Mouse (Mus musculus): Measurements from ENCODE around the gene Map2k5. TPM values are rescaled to one million over a fixed set of nuclear protein-coding genes. Genes with fewer than 3 reads are reported as not detected.
A peak's percentile ranks its signal among the peaks of the same experiment; 100 is the strongest.

Gene Map2k5
- polyA plus RNA-seq, 1 experiment from 2014 or later = 26.4 TPM

DNA sequence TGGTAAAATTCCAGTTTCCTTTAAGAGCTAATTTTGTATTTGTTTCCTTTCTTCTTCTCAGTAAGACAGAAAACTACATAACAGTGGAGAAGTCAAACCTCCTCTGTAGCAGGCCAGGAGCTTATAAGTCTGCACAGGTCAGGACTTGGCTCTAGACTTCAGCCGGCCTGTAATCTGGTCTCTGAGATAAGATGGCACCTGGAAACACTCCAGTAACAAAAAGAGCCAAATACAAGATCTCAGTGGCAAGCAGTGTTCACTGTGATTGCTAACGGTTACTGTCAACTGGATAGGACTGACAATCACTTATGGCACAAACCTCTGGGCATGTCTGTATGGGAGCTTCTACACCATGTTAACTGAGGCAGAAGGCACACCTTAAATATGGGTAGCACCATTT, 4.4 kb downstream of the Map2k5 start:
- 11% methylated on average over 2 of the region's 2 CpGs for WGBS
- H3K27ac ChIP-seq (replicated peaks) = peak overlapping the region; percentile 21
- no peaks in the 10 kb centered on the region for H3K9me3 ChIP-seq
- no peak overlapping the region for H3K4me3 ChIP-seq
- H3K36me3 ChIP-seq = peaks cover 47% of the 10 kb centered on the region
- H3K9ac ChIP-seq = no peak overlapping the region
- H3K4me2 ChIP-seq = no peak overlapping the region
- peaks cover 74% of the 10 kb centered on the region for H3K4me1 ChIP-seq
- no peak for ATAC-seq (ENCODE audit: extremely low read depth, insufficient number of reproducible peaks, low FRiP score, low TSS enrichment)
- no peaks in the 10 kb centered on the region for H3K27me3 ChIP-seq (replicated peaks)

DNA sequence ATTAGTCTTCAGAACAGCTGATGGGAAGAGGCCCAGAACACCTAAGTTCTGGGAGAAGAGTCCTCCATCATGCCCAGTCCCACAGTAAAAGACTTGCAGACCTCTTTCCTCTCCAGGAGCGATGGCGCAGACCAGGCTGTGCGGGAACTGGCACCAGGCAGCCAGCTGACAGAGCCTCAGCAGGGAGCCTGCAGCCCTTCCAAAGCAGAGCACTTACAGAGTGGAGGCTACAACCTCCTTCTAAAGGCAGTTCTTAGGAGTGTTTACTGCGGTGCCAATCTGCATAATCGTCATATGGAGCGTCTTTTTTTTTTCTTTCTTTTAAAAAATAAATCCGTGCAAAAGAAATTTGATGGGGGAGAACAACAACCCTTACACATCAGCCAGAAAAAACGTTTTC, 5.2 kb downstream of the Map2k5 start:
- Histone ChIP-seq H3K9ac (no peak overlapping the region), H3K27ac (replicated peaks) (no peak overlapping the region), H3K4me3 (no peak overlapping the region), H3K4me2 (no peak overlapping the region), H3K27me3 (replicated peaks) (no peaks in the 10 kb centered on the region), H3K36me3 (peaks cover 51% of the 10 kb centered on the region), H3K9me3 (no peaks in the 10 kb centered on the region), H3K4me1 (peaks cover 73% of the 10 kb centered on the region)
- ATAC-seq (ENCODE audit: extremely low read depth, insufficient number of reproducible peaks, low FRiP score, low TSS enrichment) = no peak
- 57% methylated on average over 8 of the region's 8 CpGs for WGBS

- H3K9ac ChIP-seq = no peak overlapping the region
- peaks cover 39% of the 10 kb centered on the region for H3K36me3 ChIP-seq
- no peak overlapping the region for H3K27ac ChIP-seq (replicated peaks)
- no peaks in the 10 kb centered on the region for H3K27me3 ChIP-seq (replicated peaks)
- no peak overlapping the region for H3K4me3 ChIP-seq
- peaks cover 11% of the 10 kb centered on the region for H3K4me1 ChIP-seq
- no peaks in the 10 kb centered on the region for H3K9me3 ChIP-seq
- ATAC-seq (ENCODE audit: extremely low read depth, insufficient number of reproducible peaks, low FRiP score, low TSS enrichment) = no peak; the same call in 1 of the 2 replicates
- WGBS = 47% methylated on average over 3 of the region's 3 CpGs
- no peak overlapping the region for H3K4me2 ChIP-seq
These were observed 17.3 kb downstream of the Map2k5 start for GRCm38 (mm10) chr9:63360410-63360809.

DNA sequence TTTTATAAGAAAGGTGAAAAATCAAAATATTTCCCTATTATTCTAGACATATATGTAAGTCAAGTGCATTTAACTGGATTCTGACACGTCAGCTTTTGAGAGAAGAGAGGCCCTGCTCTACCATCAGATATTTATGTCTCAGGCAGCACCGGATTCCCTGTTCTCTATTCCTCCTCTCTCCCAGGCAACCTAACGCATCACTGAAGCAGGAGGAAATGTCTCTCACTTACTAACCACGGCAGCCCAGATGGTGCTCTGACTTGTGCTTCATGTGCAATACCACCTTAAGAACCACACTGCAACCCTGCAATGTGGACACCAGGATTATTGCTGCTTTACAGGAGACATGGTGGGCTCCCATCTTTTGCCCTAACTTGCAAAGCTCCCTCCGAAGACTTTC, 18.7 kb downstream of the Map2k5 start:
- H3K4me3 ChIP-seq = no peak overlapping the region
- 78% methylated on average over 5 of the region's 5 CpGs for whole genome bisulfite sequencing
- H3K9me3 ChIP-seq = no peaks in the 10 kb centered on the region
- no peaks in the 10 kb centered on the region for H3K27me3 ChIP-seq (replicated peaks)
- no peak for ATAC-seq (ENCODE audit: extremely low read depth, insufficient number of reproducible peaks, low FRiP score, low TSS enrichment)
- peaks cover 15% of the 10 kb centered on the region for H3K4me1 ChIP-seq
- no peak overlapping the region for H3K4me2 ChIP-seq
- H3K36me3 ChIP-seq = peaks cover 36% of the 10 kb centered on the region
- no peak overlapping the region for H3K27ac ChIP-seq (replicated peaks)
- no peak overlapping the region for H3K9ac ChIP-seq

- Histone ChIP-seq H3K4me1 (peaks cover 15% of the 10 kb centered on the region), H3K36me3 (peaks cover 35% of the 10 kb centered on the region), H3K9ac (no peak overlapping the region), H3K4me2 (no peak overlapping the region), H3K9me3 (no peaks in the 10 kb centered on the region), H3K27me3 (replicated peaks) (no peaks in the 10 kb centered on the region), H3K27ac (replicated peaks) (no peak overlapping the region), H3K4me3 (no peak overlapping the region)
- 85% methylated on average over 4 of the region's 4 CpGs for WGBS
- no peak for ATAC-seq (ENCODE audit: extremely low read depth, insufficient number of reproducible peaks, low FRiP score, low TSS enrichment)
These were observed 21.0 kb downstream of the Map2k5 start for GRCm38 (mm10) chr9:63356721-63357120.

- 84% methylated on average over 9 of the region's 9 CpGs for WGBS
- H3K4me1 ChIP-seq = peaks cover 11% of the 10 kb centered on the region
- H3K4me3 ChIP-seq = no peak overlapping the region
- H3K9me3 ChIP-seq = no peaks in the 10 kb centered on the region
- no peak overlapping the region for H3K9ac ChIP-seq
- H3K27me3 ChIP-seq (replicated peaks) = no peaks in the 10 kb centered on the region
- peaks cover 33% of the 10 kb centered on the region for H3K36me3 ChIP-seq
- no peak overlapping the region for H3K27ac ChIP-seq (replicated peaks)
- H3K4me2 ChIP-seq = no peak overlapping the region
- no peak for ATAC-seq (ENCODE audit: extremely low read depth, insufficient number of reproducible peaks, low FRiP score, low TSS enrichment)
These were observed 21.4 kb downstream of the Map2k5 start for GRCm38 (mm10) chr9:63356278-63356677.

GRCm38 (mm10) chr9:63354168-63354567, 23.5 kb downstream of the Map2k5 start:
- Histone ChIP-seq H3K9ac (no peak overlapping the region), H3K4me2 (no peak overlapping the region), H3K27me3 (replicated peaks) (no peaks in the 10 kb centered on the region), H3K9me3 (no peaks in the 10 kb centered on the region), H3K4me3 (no peak overlapping the region), H3K36me3 (peaks cover 37% of the 10 kb centered on the region), H3K4me1 (peaks cover 12% of the 10 kb centered on the region), H3K27ac (replicated peaks) (no peak overlapping the region)
- no peak for ATAC-seq (ENCODE audit: extremely low read depth, insufficient number of reproducible peaks, low FRiP score, low TSS enrichment)
- 73% methylated on average over 4 of the region's 4 CpGs for WGBS

- Histone ChIP-seq H3K36me3 (peaks cover 9% of the 10 kb centered on the region), H3K4me1 (peaks cover 42% of the 10 kb centered on the region), H3K27me3 (replicated peaks) (no peaks in the 10 kb centered on the region), H3K9me3 (no peaks in the 10 kb centered on the region), H3K27ac (replicated peaks) (no peak overlapping the region), H3K4me2 (no peak overlapping the region), H3K4me3 (no peak overlapping the region), H3K9ac (no peak overlapping the region)
- ATAC-seq (ENCODE audit: extremely low read depth, insufficient number of reproducible peaks, low FRiP score, low TSS enrichment) = no peak
- WGBS = 88% methylated on average over 8 of the region's 8 CpGs
These were observed 27.7 kb downstream of the Map2k5 start for GRCm38 (mm10) chr9:63350030-63350429.

GRCm38 (mm10) chr9:63349241-63349640, 28.5 kb downstream of the Map2k5 start:
- ATAC-seq (ENCODE audit: extremely low read depth, insufficient number of reproducible peaks, low FRiP score, low TSS enrichment) = no peak
- H3K4me3 ChIP-seq = no peak overlapping the region
- H3K36me3 ChIP-seq = peaks cover 10% of the 10 kb centered on the region
- H3K9me3 ChIP-seq = no peaks in the 10 kb centered on the region
- H3K4me2 ChIP-seq = no peak overlapping the region
- peaks cover 44% of the 10 kb centered on the region for H3K4me1 ChIP-seq
- no peak overlapping the region for H3K27ac ChIP-seq (replicated peaks)
- no peaks in the 10 kb centered on the region for H3K27me3 ChIP-seq (replicated peaks)
- H3K9ac ChIP-seq = no peak overlapping the region
- WGBS = 76% methylated on average over 3 of the region's 3 CpGs

GRCm38 (mm10) chr9:63348146-63348545, 29.6 kb downstream of the Map2k5 start:
- no peak overlapping the region for H3K4me3 ChIP-seq
- no peak overlapping the region for H3K9ac ChIP-seq
- H3K27me3 ChIP-seq (replicated peaks) = no peaks in the 10 kb centered on the region
- H3K36me3 ChIP-seq = peaks cover 8% of the 10 kb centered on the region
- H3K4me2 ChIP-seq = no peak overlapping the region
- WGBS = 80% methylated on average over 1 of the region's 1 CpGs
- ATAC-seq (ENCODE audit: extremely low read depth, insufficient number of reproducible peaks, low FRiP score, low TSS enrichment) = no peak
- H3K9me3 ChIP-seq = no peaks in the 10 kb centered on the region
- H3K4me1 ChIP-seq = peaks cover 40% of the 10 kb centered on the region
- no peak overlapping the region for H3K27ac ChIP-seq (replicated peaks)

DNA sequence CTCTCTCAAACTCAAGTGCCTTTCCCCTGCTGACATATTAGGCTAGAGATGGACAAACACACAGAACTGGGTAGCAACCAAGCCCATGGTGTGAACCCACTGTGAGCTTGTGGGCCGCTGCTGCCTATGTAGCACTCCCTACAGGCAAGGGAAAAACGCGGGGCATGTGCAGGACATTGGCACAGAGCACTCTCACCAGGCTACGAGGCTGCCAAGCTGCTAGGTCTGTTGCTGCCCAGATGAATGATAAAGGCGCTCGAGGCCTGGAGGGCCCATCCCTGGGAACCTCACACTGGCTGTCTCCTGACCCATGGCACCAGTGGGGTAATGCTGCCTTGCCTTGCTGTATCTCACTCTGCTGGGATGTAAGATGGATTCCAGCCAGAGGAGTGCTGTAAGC, 31.7 kb downstream of the Map2k5 start:
- Histone ChIP-seq H3K4me3 (no peak overlapping the region), H3K9me3 (no peaks in the 10 kb centered on the region), H3K9ac (no peak overlapping the region), H3K27me3 (replicated peaks) (no peaks in the 10 kb centered on the region), H3K4me1 (peaks cover 40% of the 10 kb centered on the region), H3K4me2 (no peak overlapping the region), H3K27ac (replicated peaks) (no peak overlapping the region), H3K36me3 (peaks cover 12% of the 10 kb centered on the region)
- 80% methylated on average over 6 of the region's 6 CpGs for WGBS
- no peak for ATAC-seq (ENCODE audit: extremely low read depth, insufficient number of reproducible peaks, low FRiP score, low TSS enrichment)

DNA sequence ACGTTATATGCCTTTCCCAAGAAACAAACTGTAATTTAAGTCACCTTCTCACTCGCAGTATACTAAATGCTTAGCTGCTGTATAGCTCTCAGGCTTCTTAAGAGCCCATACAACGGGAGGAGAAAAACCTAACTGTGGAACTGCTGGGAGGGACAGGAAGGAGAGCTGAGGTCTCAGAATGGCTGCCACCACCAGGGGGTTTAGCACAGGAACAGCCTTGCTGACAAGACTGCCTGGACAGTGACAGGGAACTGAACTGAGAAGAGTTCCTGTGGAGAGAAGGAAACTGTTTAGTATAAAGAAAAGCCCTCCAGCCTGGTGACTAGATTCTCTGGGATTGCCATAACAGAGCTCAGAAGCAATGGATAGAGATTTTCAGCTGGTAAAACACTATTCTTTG, 35.9 kb downstream of the Map2k5 start:
- Histone ChIP-seq H3K27me3 (replicated peaks) (no peaks in the 10 kb centered on the region), H3K9me3 (no peaks in the 10 kb centered on the region)
- no peak for ATAC-seq (ENCODE audit: extremely low read depth, insufficient number of reproducible peaks, low FRiP score, low TSS enrichment)

More for the DNA sequence above, 35.9 kb downstream of the Map2k5 start:
- WGBS = 70% methylated on average over 3 of the region's 3 CpGs
- H3K9ac ChIP-seq = no peak overlapping the region
- H3K4me1 ChIP-seq = peaks cover 20% of the 10 kb centered on the region
- peaks cover 31% of the 10 kb centered on the region for H3K36me3 ChIP-seq
- H3K4me2 ChIP-seq = no peak overlapping the region
- H3K4me3 ChIP-seq = no peak overlapping the region
- no peak overlapping the region for H3K27ac ChIP-seq (replicated peaks)

All from heart, embryonic 13.5 days (tissue).